Comparison of ENCODE assay signal across 16 mouse cellular contexts in the genomic region with DNA sequence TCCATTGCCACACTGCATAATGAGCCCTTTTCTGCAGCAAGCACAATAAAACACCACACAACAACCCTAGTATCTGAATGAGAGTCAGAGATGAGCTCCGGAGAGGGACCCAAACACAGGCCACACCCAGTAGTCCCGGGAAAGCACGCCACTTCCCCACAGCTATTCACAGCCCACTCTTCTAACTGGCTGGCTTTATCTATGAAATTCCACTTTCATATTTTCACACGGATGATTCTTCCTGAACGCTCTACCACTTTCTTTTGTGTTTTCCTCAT.
A peak's percentile ranks its signal among the peaks of the same experiment; 100 is the strongest.
DNase-seq lines count a peak whose midpoint lies in the region; ATAC-seq lines count a peak whose summit lies in the region.
"Had no signal": no experiment of that assay in that cellular context is flagged by ENCODE, and none has a peak within 500 bp of the region (broad histone marks: within the 10 kb centered on the region; RNA-seq: fewer than 3 reads in every experiment).

No protein-coding gene starts in this region.

- no peak overlapping the region for H3K9ac ChIP-seq in hindbrain, embryonic 15.5 days
- H3K9ac ChIP-seq in liver, embryonic 13.5 days = peak overlapping the region; percentile 2; the same call in 1 of the 2 replicates
- H3K9ac ChIP-seq in forebrain, embryonic 12.5 days = no peak overlapping the region
- H3K9ac ChIP-seq: heart, embryonic 15.5 days had no signal

- H3K4me3 ChIP-seq in hindbrain, embryonic 15.5 days = no peak overlapping the region
- H3K4me3 ChIP-seq in hindbrain, embryonic 10.5 days = no peak overlapping the region
- H3K4me3 ChIP-seq in liver, embryonic 13.5 days (replicated peaks) = no peak overlapping the region
- no peak overlapping the region for H3K4me3 ChIP-seq in forebrain, embryonic 12.5 days (replicated peaks)
- H3K4me3 ChIP-seq: heart, embryonic 15.5 days; left cerebral cortex, adult 2 months had no signal

- H3K9me3 ChIP-seq in hindbrain, embryonic 15.5 days = no peaks in the 10 kb centered on the region
- H3K9me3 ChIP-seq in hindbrain, embryonic 10.5 days = no peaks in the 10 kb centered on the region
- H3K9me3 ChIP-seq in liver, embryonic 13.5 days (replicated peaks) = no peaks in the 10 kb centered on the region
- no peaks in the 10 kb centered on the region for H3K9me3 ChIP-seq in forebrain, embryonic 12.5 days
- H3K9me3 ChIP-seq: heart, embryonic 15.5 days had no signal

- H3K4me2 ChIP-seq in hindbrain, embryonic 15.5 days = peak overlapping the region; percentile 29
- H3K4me2 ChIP-seq in liver, embryonic 13.5 days = no peak overlapping the region; the same call in 1 of the 2 replicates
- H3K4me2 ChIP-seq in forebrain, embryonic 12.5 days = no peak overlapping the region
- H3K4me2 ChIP-seq: heart, embryonic 15.5 days had no signal

- H3K27me3 ChIP-seq in hindbrain, embryonic 15.5 days = no peaks in the 10 kb centered on the region
- H3K27me3 ChIP-seq in hindbrain, embryonic 10.5 days (ENCODE audit: insufficient read depth, poor library complexity, severe bottlenecking) = no peaks in the 10 kb centered on the region
- no peaks in the 10 kb centered on the region; the same call in 1 of the 2 replicates for H3K27me3 ChIP-seq in liver, embryonic 13.5 days
- H3K27me3 ChIP-seq in forebrain, embryonic 12.5 days = no peaks in the 10 kb centered on the region
- H3K27me3 ChIP-seq: CH12.LX; heart, embryonic 15.5 days had no signal

- 57% methylated on average over 5 of the region's 5 CpGs for WGBS in hindbrain, embryonic 15.5 days
- WGBS in hindbrain, embryonic 10.5 days = 79% methylated on average over 5 of the region's 5 CpGs
- WGBS in liver, embryonic 13.5 days (ENCODE audit: insufficient replicate concordance) = 45% methylated on average over 5 of the region's 5 CpGs
- WGBS in forebrain, embryonic 12.5 days = 77% methylated on average over 5 of the region's 5 CpGs

- no peak for DNase-seq in hindbrain, embryonic 10.5 days (ENCODE audit: low spot score)
- peak; percentile 11 for DNase-seq in retina, postnatal 1 day
- DNase-seq in retina, embryonic 14.5 days (ENCODE audit: low spot score) = no peak
- DNase-seq in liver, embryonic 13.5 days = no peak
- DNase-seq in thymus, postnatal 25 days = no peak
- no peak for DNase-seq in cerebellum, adult 9-11 months
- DNase-seq: cerebellum, adult 18-20 months; kidney, adult 9 months; right cerebral cortex, adult 18-20 months; thymus, postnatal 36 days had no signal

- H3K27ac ChIP-seq in hindbrain, embryonic 15.5 days (replicated peaks) = no peak overlapping the region
- no peak overlapping the region for H3K27ac ChIP-seq in hindbrain, embryonic 10.5 days
- peak overlapping the region; percentile 43; the same call in 1 of the 2 replicates for H3K27ac ChIP-seq in liver, embryonic 13.5 days
- no peak overlapping the region for H3K27ac ChIP-seq in forebrain, embryonic 12.5 days
- H3K27ac ChIP-seq: heart, embryonic 15.5 days; left cerebral cortex, adult 2 months; macrophage had no signal

- no peak for ATAC-seq in hindbrain, embryonic 15.5 days (ENCODE audit: low FRiP score, low read depth)
- ATAC-seq in liver, embryonic 13.5 days (ENCODE audit: low read depth) = no peak; the same call in 1 of the 2 replicates
- no peak for ATAC-seq in forebrain, embryonic 12.5 days (ENCODE audit: low FRiP score)

- no peaks in the 10 kb centered on the region for H3K36me3 ChIP-seq in hindbrain, embryonic 15.5 days
- H3K36me3 ChIP-seq in hindbrain, embryonic 10.5 days = no peaks in the 10 kb centered on the region
- no peaks in the 10 kb centered on the region for H3K36me3 ChIP-seq in liver, embryonic 13.5 days
- H3K36me3 ChIP-seq in forebrain, embryonic 12.5 days (replicated peaks) = no peaks in the 10 kb centered on the region
- H3K36me3 ChIP-seq: heart, embryonic 15.5 days had no signal

- H3K4me1 ChIP-seq in hindbrain, embryonic 15.5 days (replicated peaks) = 0 out of 2 replicates have a peak, but pooled peaks cover 2% of the 10 kb centered on the region
- H3K4me1 ChIP-seq in hindbrain, embryonic 10.5 days (replicated peaks) = peaks cover 4% of the 10 kb centered on the region; the same call in 1 of the 2 replicates
- peaks cover 44% of the 10 kb centered on the region for H3K4me1 ChIP-seq in liver, embryonic 13.5 days (replicated peaks)
- H3K4me1 ChIP-seq in forebrain, embryonic 12.5 days = peaks cover 3% of the 10 kb centered on the region; the same call in 1 of the 2 replicates
- H3K4me1 ChIP-seq: heart, embryonic 15.5 days had no signal
